Mouse (Mus musculus) cerebellum, adult (tissue): ENCODE data around the gene Ggt5.
"Not testable (repeated sequence)": the region's sequence is repeated elsewhere in the genome, so short reads cannot be mapped to it uniquely, and the experiment has no call there.

Experiments
- ATAC-seq: cut with Nextera tagmentation; 2 replicates; pipeline ENCODE4 v1.9.2; 2017; ENCODE audit warnings: mild to moderate bottlenecking, moderate library complexity, mixed read lengths; ENCODE audit not compliant: insufficient number of reproducible peaks, low FRiP score, low TSS enrichment

Gene Ggt5

GRCm38 (mm10) chr10:75566765-75567164, 22.4 kb upstream of the Ggt5 start:
- not testable (repeated sequence) for ATAC-seq

GRCm38 (mm10) chr10:75568029-75568428, 21.1 kb upstream of the Ggt5 start:
- no peak for ATAC-seq

GRCm38 (mm10) chr10:75568441-75568840, 20.7 kb upstream of the Ggt5 start:
- ATAC-seq, result no peak

GRCm38 (mm10) chr10:75568851-75569250, 20.3 kb upstream of the Ggt5 start:
- no peak for ATAC-seq

GRCm38 (mm10) chr10:75570981-75571657, 18.0 kb upstream of the Ggt5 start:
- 0 out of 2 replicates have a peak, but pooled peaks have one; percentile 10 for ATAC-seq

GRCm38 (mm10) chr10:75571937-75572336, 17.2 kb upstream of the Ggt5 start:
- no peak for ATAC-seq

- no peak for ATAC-seq
Observed at GRCm38 (mm10) chr10:75573181-75573580, 16.0 kb upstream of the Ggt5 start.

- no peak for ATAC-seq
Observed at GRCm38 (mm10) chr10:75573965-75574364, 15.2 kb upstream of the Ggt5 start.

- ATAC-seq, result no peak
Observed at GRCm38 (mm10) chr10:75579129-75579528, 10.0 kb upstream of the Ggt5 start.

- ATAC-seq, result peak; percentile 74
Observed at GRCm38 (mm10) chr10:75585876-75586552, 3.1 kb upstream of the Ggt5 start.

GRCm38 (mm10) chr10:75586553-75586879, 2.6 kb upstream of the Ggt5 start:
- ATAC-seq, result no peak

GRCm38 (mm10) chr10:75587781-75588180, 1.4 kb upstream of the Ggt5 start:
- ATAC-seq, result no peak

- ATAC-seq, result no peak
Observed at GRCm38 (mm10) chr10:75588336-75588735, 804 bp upstream of the Ggt5 start.

GRCm38 (mm10) chr10:75589651-75590050, 511 bp downstream of the Ggt5 start:
- no peak for ATAC-seq

GRCm38 (mm10) chr10:75591211-75591894, 2.2 kb downstream of the Ggt5 start:
- no peak for ATAC-seq

GRCm38 (mm10) chr10:75592585-75592984, 3.4 kb downstream of the Ggt5 start:
- no peak for ATAC-seq

- no peak for ATAC-seq
Observed at GRCm38 (mm10) chr10:75595981-75596380, 6.8 kb downstream of the Ggt5 start.

- ATAC-seq, result no peak
Observed at GRCm38 (mm10) chr10:75600189-75600730, 11.1 kb downstream of the Ggt5 start.

GRCm38 (mm10) chr10:75605162-75605846, 16.2 kb downstream of the Ggt5 start:
- no peak for ATAC-seq

- ATAC-seq, result no peak
Observed at GRCm38 (mm10) chr10:75607253-75607652, 18.1 kb downstream of the Ggt5 start.

GRCm38 (mm10) chr10:75608975-75609374, 19.8 kb downstream of the Ggt5 start:
- ATAC-seq, result no peak
